Mouse (Mus musculus) kidney, adult 2 months (tissue): ENCODE measurements around the gene Rbbp4.
A peak's percentile ranks its signal among the peaks of the same experiment; 100 is the strongest.

ENCODE experiments used
- CTCF ChIP-seq: fragments of 200-500 bp; conservative IDR thresholded peaks from 2 replicates; pipeline ENCODE4 v1.5.1; 2011; ENCODE audit warnings: low read depth, mild to moderate bottlenecking, control low read depth, low read length, moderate library complexity, mixed read lengths; ENCODE audit not compliant: insufficient read depth, insufficient read length
- POLR2A ChIP-seq: fragments of 200-500 bp; IDR thresholded peaks from one replicate; pipeline ENCODE4 v1.6.1; 2011; ENCODE audit warnings: low read depth, low read length, control low read depth

GRCm38 (mm10) chr4:129341888-129342287, 6.7 kb upstream of the Rbbp4 start:
- no peak for TF ChIP-seq POLR2A
- peak; percentile 40 for TF ChIP-seq CTCF
